Mouse (Mus musculus): ENCODE results near the gene Rbak.
A peak's percentile ranks its signal among the peaks of the same experiment; 100 is the strongest.
"Not testable (repeated sequence)": the region's sequence is repeated elsewhere in the genome, so short reads cannot be mapped to it uniquely, and the experiment has no call there.

The Rbak gene

DNA sequence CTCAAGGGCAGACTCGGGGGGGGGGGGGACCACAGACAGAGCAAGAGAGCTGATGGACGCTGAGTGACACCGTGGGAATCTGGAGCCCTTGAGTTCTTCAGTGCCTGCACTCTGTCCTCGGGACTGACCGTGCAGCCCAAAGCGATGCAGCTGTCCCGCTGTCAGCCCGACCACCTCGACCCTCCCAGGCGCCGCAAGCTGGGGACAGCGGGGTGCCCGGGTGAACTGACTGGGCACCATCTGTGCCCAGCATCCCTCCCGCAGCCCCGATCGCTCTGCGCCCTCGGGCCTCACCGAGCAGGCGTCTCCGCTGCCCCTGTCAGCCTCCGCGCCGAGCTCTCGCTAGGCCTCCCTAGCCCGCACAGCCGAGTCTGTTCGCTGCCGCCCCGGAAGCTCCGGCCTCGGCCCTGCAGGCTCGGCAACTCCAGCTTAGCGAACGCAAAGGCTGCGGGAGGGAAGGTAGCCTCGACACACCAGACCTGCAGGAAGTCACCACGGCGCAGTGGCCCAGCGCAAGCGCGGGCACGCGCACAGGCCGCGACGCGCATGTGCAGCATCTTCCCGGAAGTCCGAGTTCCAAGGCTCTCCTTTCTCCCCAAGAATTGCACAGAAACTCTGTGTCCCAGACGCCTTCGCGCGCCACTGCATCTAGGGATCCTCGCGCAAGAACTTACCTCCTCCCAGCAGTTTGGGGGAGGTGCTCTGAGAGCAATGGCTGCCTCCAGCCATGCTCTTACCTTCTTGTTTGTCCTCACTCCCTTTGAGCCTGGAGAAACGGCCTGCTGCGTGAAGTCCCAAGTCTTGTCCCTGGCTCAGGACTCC, at the start of gene Rbak, which contains the start of gene Spdye4b:
Gene Rbak, minus strand, starts transcription at position 521 of the 822 bp plus-strand sequence.
Gene Spdye4b, plus strand, starts transcription at position 763 of the 822 bp plus-strand sequence.
- DNase-seq (ENCODE audit: low spot score in 2 of 2) = peak; percentile 94 to 95

DNA sequence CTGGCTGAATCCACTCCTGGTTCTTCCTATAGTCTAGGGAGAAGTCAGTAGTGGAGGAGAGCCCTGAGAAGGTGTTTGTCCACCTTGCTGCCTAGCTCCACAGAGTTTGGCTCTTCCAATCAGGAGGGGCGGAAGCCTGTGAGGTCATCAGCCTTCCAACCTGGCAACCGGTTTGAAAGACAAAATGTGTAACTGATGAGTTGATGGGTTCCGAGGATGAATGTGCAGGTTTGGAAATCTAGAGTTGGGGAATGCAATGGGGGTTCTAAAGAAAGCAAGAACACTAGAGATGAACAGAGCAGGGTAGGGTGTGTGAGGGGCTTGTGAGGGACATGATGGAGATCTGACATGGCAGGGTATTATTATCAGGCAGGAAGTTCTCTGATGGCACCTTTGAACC, 46.2 kb upstream of the Rbak start, which contains the start of gene Spdye4a:
Gene Spdye4a, minus strand, starts transcription at position 101 of the 400 bp plus-strand sequence.
- DNase-seq (ENCODE audit: low spot score in 2 of 2) = no peak

DNA sequence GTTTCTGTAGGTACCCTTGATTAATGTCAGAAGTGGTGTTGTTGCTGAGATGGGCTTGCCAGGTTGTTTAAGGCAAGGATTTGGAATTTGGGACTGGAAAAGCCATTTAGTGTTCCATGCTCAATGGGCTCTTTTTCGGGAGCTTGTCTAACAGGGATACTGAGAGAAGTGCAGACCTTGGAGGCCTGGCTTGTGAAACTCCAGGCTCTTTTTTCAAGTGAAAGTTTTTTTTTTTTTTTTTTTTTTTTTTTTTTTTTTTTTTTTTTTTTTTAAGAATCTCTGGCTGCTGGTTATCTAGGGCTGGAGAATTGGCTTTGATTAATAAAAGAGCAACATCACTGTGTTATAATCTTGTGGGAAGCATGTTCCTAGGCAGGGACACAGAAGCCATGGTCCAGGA, 41.7 kb upstream of the Rbak start:
- DNase-seq (ENCODE audit: low spot score in 2 of 2) = no peak

- DNase-seq (ENCODE audit: low spot score in 2 of 2) = no peak
Observed at GRCm38 (mm10) chr5:143220996-143221395, 40.4 kb upstream of the Rbak start.

DNA sequence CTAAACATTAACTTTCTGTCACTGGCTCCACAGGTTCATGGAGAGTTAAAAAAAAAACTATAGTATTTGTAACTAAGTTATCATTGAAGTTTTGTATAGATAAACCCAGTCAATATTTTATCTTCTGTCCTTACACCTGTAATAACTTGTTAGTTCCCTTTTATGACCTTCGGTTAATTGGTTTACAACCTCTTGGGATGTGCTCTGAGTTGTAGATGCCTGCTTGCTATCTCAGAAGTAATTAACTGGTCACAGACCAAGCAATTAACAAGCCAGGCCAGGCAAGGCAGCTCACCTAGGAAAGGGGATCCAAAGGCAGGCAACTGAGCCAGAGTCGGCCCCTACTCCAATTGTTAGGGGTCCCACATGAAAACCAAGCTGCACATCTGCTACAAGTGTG, 33.3 kb upstream of the Rbak start:
- no peak for DNase-seq (ENCODE audit: low spot score in 2 of 2)

DNA sequence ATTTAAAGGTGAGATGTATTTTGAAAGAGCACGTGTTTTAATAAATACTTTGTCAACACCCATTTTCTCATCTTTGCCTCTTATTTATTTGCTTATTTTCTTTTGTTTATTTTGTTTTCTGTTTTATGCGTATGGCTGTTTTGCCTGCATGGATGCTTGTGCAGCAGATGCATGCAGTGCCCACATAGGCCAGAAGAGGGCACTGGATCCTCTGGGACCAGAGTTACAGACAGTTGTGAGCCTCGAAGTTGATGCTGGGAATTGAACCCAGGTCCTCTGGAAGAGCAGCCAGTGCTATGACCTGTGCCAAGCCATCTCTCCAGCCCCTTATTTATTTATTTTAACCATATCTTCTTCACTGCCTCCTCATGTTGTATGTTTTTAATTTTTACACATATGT, 24.4 kb upstream of the Rbak start:
- no peak for DNase-seq (ENCODE audit: low spot score in 2 of 2)

DNA sequence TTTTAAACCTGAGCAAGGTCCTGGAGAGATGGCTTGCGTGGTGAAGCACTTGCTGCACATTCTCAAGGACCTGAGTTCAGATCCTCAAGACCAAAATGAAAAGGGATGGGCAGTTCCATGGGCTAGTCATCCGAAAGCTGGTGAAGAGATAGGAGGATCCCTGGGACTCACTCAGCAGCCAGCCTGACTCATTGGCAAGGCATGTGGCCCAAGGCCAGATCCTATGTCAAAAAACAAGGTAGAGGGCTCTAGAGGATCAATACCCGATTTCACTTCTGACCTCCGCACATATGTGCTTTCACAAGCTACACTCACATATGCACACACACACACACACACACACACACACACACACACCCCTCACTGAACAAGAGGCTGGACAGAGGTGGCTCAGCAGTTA, 15.9 kb upstream of the Rbak start:
- no peak for DNase-seq (ENCODE audit: low spot score in 2 of 2)

GRCm38 (mm10) chr5:143195166-143195565, 14.6 kb upstream of the Rbak start:
- no peak for DNase-seq (ENCODE audit: low spot score in 2 of 2)

- not testable (repeated sequence) for DNase-seq (ENCODE audit: low spot score in 2 of 2)
Observed at GRCm38 (mm10) chr5:143194747-143195146, 14.2 kb upstream of the Rbak start.

GRCm38 (mm10) chr5:143192806-143193205, 12.2 kb upstream of the Rbak start:
- no peak for DNase-seq (ENCODE audit: low spot score in 2 of 2)

DNA sequence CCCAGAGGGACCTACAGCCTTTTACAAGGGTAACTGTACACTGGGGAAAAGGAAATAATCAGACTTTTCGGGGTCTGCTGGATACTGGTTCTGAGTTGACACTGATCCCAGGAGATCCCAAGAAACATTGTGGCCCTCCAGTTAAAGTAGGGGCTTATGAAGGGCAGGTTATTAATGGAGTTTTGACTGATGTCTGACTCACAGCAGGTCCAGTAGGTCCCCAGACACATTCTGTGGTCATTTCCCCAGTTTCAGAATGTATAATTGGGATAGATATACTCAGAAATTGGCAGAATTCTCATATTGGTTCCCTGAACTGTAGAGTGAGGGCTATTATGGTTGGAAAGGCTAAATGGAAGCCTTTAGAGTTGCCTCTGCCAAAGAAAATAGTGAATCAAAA, 7.4 kb upstream of the Rbak start:
- not testable (repeated sequence) for DNase-seq (ENCODE audit: low spot score in 2 of 2)

GRCm38 (mm10) chr5:143179179-143179578, 1.4 kb downstream of the Rbak start:
- no peak for DNase-seq (ENCODE audit: low spot score in 2 of 2)

- no peak for DNase-seq (ENCODE audit: low spot score in 2 of 2)
Observed at GRCm38 (mm10) chr5:143177541-143178200, 2.9 kb downstream of the Rbak start.

DNA sequence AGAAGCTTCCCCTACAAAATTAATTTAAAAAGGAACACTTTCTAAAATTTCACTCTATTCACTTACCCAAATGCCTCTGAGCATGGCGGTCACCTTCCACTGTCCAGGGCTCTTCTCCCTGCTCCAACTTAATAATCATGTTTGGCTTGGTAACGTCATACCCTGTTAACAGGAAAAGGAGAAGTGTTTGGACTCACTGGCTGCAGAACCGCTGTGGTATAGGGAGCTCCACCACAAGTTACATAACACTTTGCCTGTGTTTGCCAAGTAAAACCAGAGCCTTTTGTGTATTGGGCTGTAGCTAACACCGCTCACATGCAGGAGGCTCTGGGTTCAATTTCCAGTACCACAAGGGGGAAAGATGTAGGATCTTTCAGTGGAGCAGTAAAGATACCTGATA, 4.6 kb downstream of the Rbak start:
- no peak for DNase-seq (ENCODE audit: low spot score in 2 of 2)

DNA sequence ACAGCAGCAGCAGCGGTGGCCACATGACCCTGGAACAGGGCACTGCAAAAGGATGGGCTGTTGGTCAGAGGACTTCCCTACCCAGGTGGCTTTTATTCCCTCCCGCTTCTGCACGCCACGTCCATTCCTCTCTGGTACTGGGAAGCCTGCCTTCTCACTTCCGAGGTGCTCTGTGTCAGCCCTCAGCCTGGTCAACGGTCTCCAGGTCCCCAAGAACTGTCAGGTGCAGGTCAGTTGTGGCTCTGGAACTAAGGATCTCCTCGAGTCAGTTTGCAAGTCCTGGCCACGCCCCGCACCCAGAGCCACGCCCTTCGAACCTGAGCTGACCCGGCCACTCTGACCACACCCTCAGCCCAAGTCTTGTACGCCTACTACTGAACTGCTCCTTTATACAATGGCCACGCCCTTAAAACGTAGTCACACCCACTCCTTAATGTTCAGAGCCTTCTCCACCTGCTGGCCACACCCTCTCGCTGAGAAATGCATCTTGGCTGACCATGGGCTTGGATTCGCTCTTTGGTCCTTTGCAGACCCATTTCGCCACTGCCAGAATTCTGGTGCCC, 15.0 kb downstream of the Rbak start:
- DNase-seq (ENCODE audit: low spot score in 2 of 2) = no peak

- DNase-seq (ENCODE audit: low spot score in 2 of 2) = no peak
Observed at GRCm38 (mm10) chr5:143155534-143155933, 25.0 kb downstream of the Rbak start.

GRCm38 (mm10) chr5:143153756-143154155, 26.8 kb downstream of the Rbak start:
- no peak for DNase-seq (ENCODE audit: low spot score in 2 of 2)

GRCm38 (mm10) chr5:143150044-143150443, 30.5 kb downstream of the Rbak start:
- DNase-seq (ENCODE audit: low spot score in 2 of 2) = no peak

DNA sequence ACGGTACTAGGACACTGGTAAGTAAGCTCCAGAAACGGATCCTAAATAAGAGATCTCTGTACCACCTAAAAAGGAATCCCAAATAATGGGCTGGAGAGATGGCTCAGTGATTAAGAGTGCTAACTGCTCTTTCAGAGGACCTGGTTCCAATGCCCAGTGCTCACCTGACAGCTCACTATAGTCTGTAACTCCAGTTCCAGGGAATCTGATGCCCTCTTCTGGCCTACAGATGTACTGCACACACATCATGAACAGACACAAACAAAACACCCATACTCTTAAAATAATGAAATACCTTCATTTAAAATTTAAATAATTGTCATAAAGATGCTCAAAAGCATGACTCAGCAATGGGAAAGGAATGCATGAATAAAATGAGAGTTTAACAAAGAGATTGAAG, 31.0 kb downstream of the Rbak start:
- DNase-seq (ENCODE audit: low spot score in 2 of 2) = no peak

DNA sequence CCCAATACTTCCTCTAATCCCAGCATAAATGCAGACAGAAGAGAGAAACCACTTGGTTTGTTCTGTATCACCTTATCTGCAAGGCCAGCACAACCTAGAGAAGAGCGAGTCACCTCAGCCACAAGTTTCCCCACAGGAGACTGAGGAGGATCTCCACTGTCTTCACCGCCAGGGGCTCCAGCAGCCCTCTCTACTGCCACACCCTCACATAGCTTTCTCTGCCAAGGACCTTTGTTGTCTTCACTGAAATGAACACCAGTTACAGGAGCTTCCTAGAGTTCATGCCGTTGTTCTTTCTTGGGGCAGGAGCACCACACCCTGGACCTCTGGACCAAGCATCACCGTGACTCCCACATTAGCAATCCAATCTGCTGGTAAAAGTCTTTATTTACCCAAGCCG, 31.9 kb downstream of the Rbak start:
- no peak for DNase-seq (ENCODE audit: low spot score in 2 of 2)

GRCm38 (mm10) chr5:143147481-143147880, 33.1 kb downstream of the Rbak start, which contains the start of gene Olfr718-ps1:
TSS of gene Olfr718-ps1 (minus strand) at chr5:143147581.
- no peak for DNase-seq (ENCODE audit: low spot score in 2 of 2)

DNA sequence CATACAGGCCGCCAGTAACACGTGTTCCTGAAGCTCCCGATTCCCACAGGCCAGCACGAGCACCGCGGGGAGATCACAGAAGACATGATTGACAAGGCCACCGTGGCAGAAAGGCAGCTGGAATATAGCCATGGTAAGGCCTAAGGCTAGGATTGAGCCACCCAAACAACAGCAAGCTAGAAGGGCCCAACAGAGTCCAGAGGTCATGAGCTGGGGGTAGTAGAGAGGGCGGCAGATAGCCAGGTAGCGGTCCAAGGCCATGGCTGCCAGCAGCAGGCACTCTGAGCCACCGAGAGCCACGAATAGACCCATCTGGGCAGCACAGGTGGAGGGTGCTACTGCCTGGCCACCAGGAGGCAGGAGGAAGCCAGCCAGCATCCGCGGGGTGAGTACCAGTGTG, 43.0 kb downstream of the Rbak start:
- no peak for DNase-seq (ENCODE audit: low spot score in 2 of 2)

DNA sequence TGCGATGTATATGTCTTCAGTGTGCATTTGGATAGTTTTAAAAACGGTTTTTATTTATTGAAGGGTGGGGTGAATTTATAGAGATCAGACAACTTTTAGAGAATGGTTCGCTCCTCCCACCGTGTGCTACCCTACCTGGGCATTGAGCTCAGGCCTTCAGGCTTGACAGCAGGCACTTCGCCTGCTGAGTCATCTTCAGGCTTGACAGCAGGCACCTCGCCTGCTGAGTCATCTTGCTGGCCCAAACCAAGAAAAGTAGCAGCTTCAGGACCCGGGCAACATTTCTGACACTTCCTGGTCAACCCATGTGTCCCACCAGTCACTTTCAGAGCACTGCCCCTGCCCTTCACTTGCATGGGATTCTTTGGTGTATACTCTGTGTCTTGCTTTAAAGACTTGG, 45.5 kb downstream of the Rbak start:
- DNase-seq (ENCODE audit: low spot score in 2 of 2) = no peak

All from heart, adult 9 months (tissue).